Mouse (Mus musculus) midbrain, embryonic 10.5 days (tissue): ENCODE results near the gene Vstm2l. TPM values are rescaled to one million over a fixed set of nuclear protein-coding genes. Genes with fewer than 3 reads are reported as not detected.

Source experiments
- DNase-seq: peaks from one replicate; pipeline ENCODE4 v3.0.0-alpha.2; 2017; ENCODE audit warnings: low spot score
- H3K27ac ChIP-seq: fragments of 300-500 bp; sonication (generic); replicated peaks from 2 replicates; pipeline ENCODE4 v1.5.1; 2016; ENCODE audit warnings: mild to moderate bottlenecking
- H3K27me3 ChIP-seq: fragments of 300-500 bp; sonication (generic); 2 replicates; pipeline ENCODE4 v1.6.1; 2016; ENCODE audit warnings: low read depth, mild to moderate bottlenecking; ENCODE audit not compliant: poor library complexity, severe bottlenecking
- H3K36me3 ChIP-seq: fragments of 300-500 bp; sonication (generic); 2 replicates; pipeline ENCODE4 v1.6.1; 2016; ENCODE audit warnings: mild to moderate bottlenecking, moderate library complexity
- H3K4me1 ChIP-seq: fragments of 300-500 bp; sonication (generic); 2 replicates; pipeline ENCODE4 v1.6.1; 2016
- H3K4me3 ChIP-seq: fragments of 300-500 bp; sonication (generic); 2 replicates; pipeline ENCODE4 v1.5.1; 2016; ENCODE audit warnings: mild to moderate bottlenecking, moderate library complexity
- H3K9me3 ChIP-seq: fragments of 300-500 bp; sonication (generic); replicated peaks from 2 replicates; pipeline ENCODE4 v1.6.1; 2016; ENCODE audit warnings: mild to moderate bottlenecking
- WGBS: fragments of 180-500 bp; shearing (Covaris S2); methylation state at CpG from one replicate; pipeline ENCODE4 v1.1.7; 2016; 5-methylcytosine and 5-hydroxymethylcytosine counted together
- polyA plus RNA-seq: library from polyadenylated mRNA; unstranded; fragments of >200 nt; fragmentation: Nextera tagmentation; extraction: Ambion mirVana; gene quantifications from 2 replicates; pipeline ENCODE4 v1.2.1, GENCODE M21; 2016

Vstm2l gene
- polyA plus RNA-seq, 1 experiment from 2014 or later = 0.53 TPM

GRCm38 (mm10) chr2:157983276-157983675, 68.8 kb downstream of the Vstm2l start:
- WGBS = 87% methylated on average over 4 of the region's 4 CpGs
- no peaks in the 10 kb centered on the region for H3K9me3 ChIP-seq
- no peak overlapping the region for H3K27ac ChIP-seq
- no peak for DNase-seq
- H3K27me3 ChIP-seq = no peaks in the 10 kb centered on the region
- no peak overlapping the region for H3K4me3 ChIP-seq
- H3K36me3 ChIP-seq = peaks cover 64% of the 10 kb centered on the region
- peaks cover 8% of the 10 kb centered on the region; the same call in 1 of the 2 replicates for H3K4me1 ChIP-seq

GRCm38 (mm10) chr2:157985611-157986010, 71.2 kb downstream of the Vstm2l start:
- H3K9me3 ChIP-seq = no peaks in the 10 kb centered on the region
- H3K27me3 ChIP-seq = no peaks in the 10 kb centered on the region
- no peaks in the 10 kb centered on the region for H3K4me1 ChIP-seq
- no peak overlapping the region for H3K4me3 ChIP-seq
- 87% methylated on average over 4 of the region's 4 CpGs for WGBS
- no peak for DNase-seq
- no peak overlapping the region for H3K27ac ChIP-seq
- peaks cover 79% of the 10 kb centered on the region for H3K36me3 ChIP-seq

DNA sequence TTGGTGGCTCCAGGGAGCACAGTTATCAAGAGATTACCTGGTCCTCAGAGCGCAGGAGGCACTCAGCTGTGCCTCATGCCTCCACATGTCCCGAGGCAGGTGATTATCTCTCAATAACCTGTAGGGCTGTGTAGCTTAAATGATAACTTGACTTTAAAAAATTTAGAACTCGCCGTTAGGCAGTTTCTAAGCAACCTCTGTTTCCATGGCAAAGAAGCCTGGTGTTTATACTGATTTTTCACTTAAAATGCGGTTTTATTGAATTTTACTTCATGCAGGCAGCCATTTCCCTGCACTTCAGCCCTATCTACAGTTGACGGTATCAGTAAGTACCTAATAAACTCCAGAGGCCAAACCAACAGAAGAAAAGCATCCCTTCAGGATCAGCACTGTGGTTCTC, 71.8 kb downstream of the Vstm2l start:
- H3K36me3 ChIP-seq = peaks cover 79% of the 10 kb centered on the region

DNA sequence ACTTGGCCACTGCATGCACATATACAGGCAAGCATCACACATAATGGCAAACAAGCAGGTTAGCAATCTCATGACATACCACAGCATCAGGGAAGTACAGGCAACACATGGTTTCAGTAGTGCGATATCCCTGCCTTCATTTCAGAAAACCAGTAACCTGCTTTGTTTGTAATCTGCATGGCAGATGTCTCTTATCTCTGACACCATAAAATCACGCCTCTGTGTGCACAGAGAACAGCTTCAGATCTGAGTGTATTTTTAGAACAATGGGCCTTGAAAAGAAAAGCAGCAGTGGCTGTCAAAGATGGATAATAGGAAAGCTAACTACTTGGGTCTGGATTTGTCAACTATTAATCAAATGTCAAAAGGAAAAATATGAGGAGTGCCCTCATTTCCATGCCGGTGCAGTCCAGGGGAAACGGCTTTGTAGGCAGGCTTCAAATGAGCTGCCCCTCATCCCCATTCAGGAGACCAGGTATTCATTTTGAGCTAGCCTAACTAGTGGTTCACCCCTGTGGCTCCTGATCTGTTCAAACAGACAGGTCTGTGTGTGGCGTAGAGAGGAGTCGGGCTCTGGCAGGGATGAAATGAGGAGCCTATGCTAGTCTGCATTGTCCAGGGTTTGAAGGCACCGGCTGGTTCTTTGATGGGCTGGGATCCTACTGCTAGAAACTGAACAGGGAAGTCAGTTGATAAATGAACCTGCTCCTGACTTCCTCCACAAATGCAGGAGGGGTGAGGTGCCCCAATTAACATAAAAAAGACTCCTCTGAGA, 74.2 kb downstream of the Vstm2l start:
- no peaks in the 10 kb centered on the region for H3K4me1 ChIP-seq
- peaks cover 85% of the 10 kb centered on the region for H3K36me3 ChIP-seq
- H3K27me3 ChIP-seq = no peaks in the 10 kb centered on the region
- WGBS = 89% methylated on average over 7 of the region's 7 CpGs
- no peaks in the 10 kb centered on the region for H3K9me3 ChIP-seq
- no peak for DNase-seq
- no peak overlapping the region for H3K27ac ChIP-seq
- H3K4me3 ChIP-seq = no peak overlapping the region

More for the DNA sequence above, 71.8 kb downstream of the Vstm2l start:
- H3K9me3 ChIP-seq = no peaks in the 10 kb centered on the region
- H3K4me3 ChIP-seq = no peak overlapping the region
- no peaks in the 10 kb centered on the region for H3K4me1 ChIP-seq
- WGBS = 94% methylated on average over 6 of the region's 6 CpGs
- H3K27me3 ChIP-seq = no peaks in the 10 kb centered on the region
- no peak for DNase-seq
- H3K27ac ChIP-seq = no peak overlapping the region

GRCm38 (mm10) chr2:157989946-157990345, 75.5 kb downstream of the Vstm2l start:
- H3K27ac ChIP-seq = no peak overlapping the region
- no peaks in the 10 kb centered on the region for H3K27me3 ChIP-seq
- no peaks in the 10 kb centered on the region for H3K9me3 ChIP-seq
- peaks cover 95% of the 10 kb centered on the region for H3K36me3 ChIP-seq
- no peak overlapping the region for H3K4me3 ChIP-seq
- H3K4me1 ChIP-seq = no peaks in the 10 kb centered on the region
- DNase-seq = no peak
- WGBS = 96% methylated on average over 2 of the region's 2 CpGs

- Histone ChIP-seq H3K27me3 (no peaks in the 10 kb centered on the region), H3K4me3 (no peak overlapping the region), H3K9me3 (no peaks in the 10 kb centered on the region), H3K4me1 (no peaks in the 10 kb centered on the region), H3K36me3 (peaks cover 96% of the 10 kb centered on the region), H3K27ac (no peak overlapping the region)
- 84% methylated on average over 6 of the region's 6 CpGs for WGBS
- DNase-seq = no peak
These were observed 76.6 kb downstream of the Vstm2l start for GRCm38 (mm10) chr2:157991026-157991425.

DNA sequence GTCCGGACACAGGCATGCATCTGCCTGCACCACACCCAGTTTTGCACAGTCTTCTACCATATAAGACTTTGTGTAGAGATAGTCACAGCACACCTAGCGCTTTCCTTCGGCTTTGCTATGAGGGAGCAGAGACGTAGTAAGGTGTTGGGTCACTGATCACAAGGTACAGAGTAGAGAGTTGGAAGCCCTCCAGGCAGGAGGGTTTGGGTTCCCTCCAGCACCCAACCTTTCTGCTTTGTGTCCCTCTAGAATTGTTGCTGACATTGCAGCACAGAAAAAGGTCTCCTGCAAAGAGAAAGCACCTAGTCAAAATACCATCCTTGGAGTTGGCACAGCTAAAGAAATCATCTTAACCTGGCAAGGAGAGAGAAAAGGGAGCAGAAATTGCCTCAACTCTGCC, 78.0 kb downstream of the Vstm2l start:
- Histone ChIP-seq H3K4me1 (no peaks in the 10 kb centered on the region), H3K36me3 (peaks cover 96% of the 10 kb centered on the region), H3K4me3 (no peak overlapping the region), H3K9me3 (no peaks in the 10 kb centered on the region), H3K27me3 (no peaks in the 10 kb centered on the region), H3K27ac (no peak overlapping the region)
- WGBS = 96% methylated on average over 4 of the region's 4 CpGs
- DNase-seq = no peak

Other genes starting within 250 kb of the Vstm2l start
- 96.0 and 102 TPM in 2 replicates for gene Ctnnbl1, start 177.3 kb upstream of the Vstm2l start, polyA plus RNA-seq
- gene Tti1, start 113.8 kb downstream of the Vstm2l start, polyA plus RNA-seq = 41.6 and 43.4 TPM in 2 replicates
- gene Rprd1b, start 113.8 kb downstream of the Vstm2l start, polyA plus RNA-seq = 56.6 and 60.8 TPM in 2 replicates
- 9.0 and 10.0 TPM in 2 replicates for gene Tgm2, start 231.8 kb downstream of the Vstm2l start, polyA plus RNA-seq